Mouse (Mus musculus) kidney, adult 2 months (tissue): ENCODE results near the gene Hrg.

Experiments used
- CTCF ChIP-seq: fragments of 200-500 bp; conservative IDR thresholded peaks from 2 replicates; pipeline ENCODE4 v1.5.1; 2011; ENCODE audit warnings: low read depth, mild to moderate bottlenecking, control low read depth, low read length, moderate library complexity, mixed read lengths; ENCODE audit not compliant: insufficient read depth, insufficient read length
- POLR2A ChIP-seq: fragments of 200-500 bp; IDR thresholded peaks from one replicate; pipeline ENCODE4 v1.6.1; 2011; ENCODE audit warnings: low read depth, low read length, control low read depth

DNA sequence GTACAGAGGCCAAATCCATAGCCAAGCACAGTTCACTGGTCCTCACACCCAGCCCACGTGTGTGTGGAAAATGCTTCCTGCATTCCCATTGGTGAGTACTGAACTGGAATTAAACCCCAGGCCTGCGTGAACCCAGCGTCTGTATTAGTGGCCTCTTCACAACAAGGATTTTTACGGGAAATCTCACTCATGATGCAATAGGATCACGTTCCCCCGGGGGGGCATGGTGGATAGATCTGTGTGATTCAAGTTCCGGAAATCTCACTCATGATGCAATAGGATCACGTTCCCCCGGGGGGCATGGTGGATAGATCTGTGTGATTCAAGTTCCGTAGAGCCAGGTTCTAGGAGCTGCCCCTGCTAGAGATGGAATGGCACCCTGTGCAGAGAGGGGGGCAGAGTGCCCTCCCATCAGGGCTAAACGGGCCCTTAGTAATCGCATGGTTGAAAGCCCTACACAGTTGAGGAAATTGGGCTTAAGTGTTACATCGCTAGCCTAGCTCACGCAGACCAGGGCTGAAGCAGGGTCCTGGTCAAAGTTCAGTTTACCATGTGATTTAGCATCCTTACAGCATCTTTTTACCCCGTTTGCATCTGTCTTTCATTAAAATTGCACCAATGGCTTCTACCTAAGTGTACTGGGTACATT lies 32.1 kb upstream of the Hrg start:
- TF ChIP-seq CTCF = no peak
- no peak for TF ChIP-seq POLR2A
